Mouse (Mus musculus): Measurements from ENCODE around the gene Olfr1044.
"Not testable (repeated sequence)": the region's sequence is repeated elsewhere in the genome, so short reads cannot be mapped to it uniquely, and the experiment has no call there.

Olfr1044 gene
- long read RNA-seq, experiment 1, result 0 reads
- long read RNA-seq, experiment 2, result 0 reads

- intact Hi-C loops (cut with DNase I), result no loop called here
Observed at GRCm38 (mm10) chr2:86177720-86178119, at the start of gene Olfr1044. Gene Olfr1044 (minus strand): TSS chr2:86177820.

GRCm38 (mm10) chr2:86219214-86219613 lies 41.6 kb upstream of the Olfr1044 start, which contains the start of gene Olfr1046:
Gene Olfr1046 (minus strand): TSS chr2:86219314.
- intact Hi-C loops (cut with DNase I), result no loop called here

- intact Hi-C loops (cut with DNase I), result no loop called here
Observed at GRCm38 (mm10) chr2:86202909-86203308, 25.3 kb upstream of the Olfr1044 start, which contains the start of gene Olfr1045. Gene Olfr1045 (minus strand): TSS chr2:86203009.

- intact Hi-C loops (cut with DNase I), result no loop called here
Observed at GRCm38 (mm10) chr2:86195863-86196262, 18.2 kb upstream of the Olfr1044 start.

- intact Hi-C loops (cut with DNase I), result no loop called here
Observed at GRCm38 (mm10) chr2:86185583-86185982, 8.0 kb upstream of the Olfr1044 start, which contains the start of gene Olfr52. Gene Olfr52 (minus strand): TSS chr2:86185683.

GRCm38 (mm10) chr2:86179950-86180349 lies 2.3 kb upstream of the Olfr1044 start:
- intact Hi-C loops (cut with DNase I), result no loop called here

- intact Hi-C loops (cut with DNase I), result not testable (repeated sequence)
Observed at GRCm38 (mm10) chr2:86175422-86175821, 2.2 kb downstream of the Olfr1044 start.

GRCm38 (mm10) chr2:86167422-86167821 lies 10.2 kb downstream of the Olfr1044 start, which contains the start of gene Olfr1043:
Gene Olfr1043 (minus strand): TSS chr2:86167522.
- intact Hi-C loops (cut with DNase I), result no loop called here

- intact Hi-C loops (cut with DNase I), result no loop called here
Observed at GRCm38 (mm10) chr2:86161738-86162137, 15.9 kb downstream of the Olfr1044 start, which contains the start of gene Olfr1042. Gene Olfr1042 (minus strand): TSS chr2:86161838.

GRCm38 (mm10) chr2:86146632-86147031 lies 31.0 kb downstream of the Olfr1044 start, which contains the start of gene Olfr1040:
Gene Olfr1040 (minus strand): TSS chr2:86146732.
- intact Hi-C loops (cut with DNase I), result no loop called here

- intact Hi-C loops (cut with DNase I), result no loop called here
Observed at GRCm38 (mm10) chr2:86135828-86136227, 41.8 kb downstream of the Olfr1044 start, which contains the start of gene Olfr1039. Gene Olfr1039 (minus strand): TSS chr2:86135928.

Data from adrenal gland (tissue).